Comparison of ENCODE assay signal across 19 mouse cellular contexts in the genomic region with DNA sequence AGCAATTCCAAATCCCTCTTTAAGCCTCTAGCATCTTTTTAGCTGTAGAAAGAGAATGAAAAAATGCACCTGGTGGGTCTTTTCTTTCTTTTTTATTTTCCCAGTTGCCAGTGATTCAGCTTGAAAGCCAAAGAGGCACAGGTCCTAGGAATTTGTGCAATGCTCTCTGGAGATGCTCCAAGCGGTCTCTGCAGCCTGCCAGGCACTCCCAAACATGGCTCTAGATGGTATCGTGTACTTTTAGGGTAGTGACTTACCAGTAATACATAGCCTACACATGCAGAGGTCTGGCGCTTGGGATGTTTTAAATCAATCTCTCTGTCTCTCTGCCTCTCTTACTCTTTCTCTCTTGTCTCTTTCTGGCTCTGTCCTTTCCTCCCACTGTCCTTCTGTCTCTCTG. TPM values are rescaled to one million over a fixed set of nuclear protein-coding genes. Genes with fewer than 3 reads are reported as not detected.
DNase-seq lines count a peak whose midpoint lies in the region; ATAC-seq lines count a peak whose summit lies in the region.
"Had no signal": no experiment of that assay in that cellular context is flagged by ENCODE, and none has a peak within 500 bp of the region (broad histone marks: within the 10 kb centered on the region; RNA-seq: fewer than 3 reads in every experiment).

No protein-coding gene starts in this region.

- H3K9ac ChIP-seq in heart, embryonic 15.5 days, result no peak overlapping the region
- H3K9ac ChIP-seq: forebrain, postnatal 0 days; lung, embryonic 15.5 days had no signal

- 60% methylated on average over 3 of the region's 3 CpGs for WGBS in heart, embryonic 15.5 days
- WGBS in hindbrain, embryonic 10.5 days, result 83% methylated on average over 3 of the region's 3 CpGs

- peak overlapping the region; percentile 32; the same call in 1 of the 2 replicates for H3K27ac ChIP-seq in heart, embryonic 15.5 days
- no peak overlapping the region for H3K27ac ChIP-seq in hindbrain, embryonic 10.5 days
- H3K27ac ChIP-seq: kidney, postnatal 0 days; lung, embryonic 15.5 days had no signal

- H3K4me1 ChIP-seq in heart, embryonic 15.5 days (replicated peaks), result peaks cover 8% of the 10 kb centered on the region
- no peaks in the 10 kb centered on the region for H3K4me1 ChIP-seq in hindbrain, embryonic 10.5 days (replicated peaks)
- H3K4me1 ChIP-seq: lung, embryonic 15.5 days had no signal

- intact Hi-C loops in heart, postnatal 25 days (cut with DNase I), result no loop called here

- H3K9me3 ChIP-seq in heart, embryonic 15.5 days (replicated peaks), result no peaks in the 10 kb centered on the region
- no peaks in the 10 kb centered on the region for H3K9me3 ChIP-seq in hindbrain, embryonic 10.5 days
- H3K9me3 ChIP-seq: lung, embryonic 15.5 days had no signal

- ATAC-seq in heart, embryonic 15.5 days (replicated peaks; ENCODE audit: insufficient number of reproducible peaks, insufficient read depth, low FRiP score, low read depth), result no peak
- ATAC-seq: CD4-positive, CD25-positive, alpha-beta regulatory T cell, adult 4 months; forebrain, postnatal 0 days; inflammation-experienced regulatory T-cells, adult 6 months had no signal

- no peaks in the 10 kb centered on the region for H3K36me3 ChIP-seq in heart, embryonic 15.5 days
- no peaks in the 10 kb centered on the region for H3K36me3 ChIP-seq in hindbrain, embryonic 10.5 days
- H3K36me3 ChIP-seq: lung, embryonic 15.5 days had no signal

- H3K4me2 ChIP-seq in heart, embryonic 15.5 days, result no peak overlapping the region
- H3K4me2 ChIP-seq: lung, embryonic 15.5 days had no signal

- no peaks in the 10 kb centered on the region for H3K27me3 ChIP-seq in heart, embryonic 15.5 days
- no peaks in the 10 kb centered on the region for H3K27me3 ChIP-seq in hindbrain, embryonic 10.5 days (ENCODE audit: insufficient read depth, poor library complexity, severe bottlenecking)
- H3K27me3 ChIP-seq: lung, embryonic 15.5 days had no signal

- peak; percentile 91 for DNase-seq in heart, adult 11 months
- no peak for DNase-seq in heart, postnatal 25 days (ENCODE audit: low spot score)
- DNase-seq in urinary bladder, postnatal 25 days (ENCODE audit: low spot score), result peak; percentile 22
- DNase-seq in urinary bladder, postnatal 10 days (ENCODE audit: low spot score), result no peak
- no peak for DNase-seq in kidney, adult 9 months
- no peak for DNase-seq in hindbrain, embryonic 10.5 days (ENCODE audit: low spot score)
- DNase-seq: cerebellum, adult 8-10 months; forebrain, postnatal 0 days; gastrocnemius, postnatal 14 days; liver; midbrain, embryonic 14.5 days; thymus, adult 18-20 months had no signal

- H3K4me3 ChIP-seq in heart, embryonic 15.5 days, result no peak overlapping the region
- no peak overlapping the region for H3K4me3 ChIP-seq in hindbrain, embryonic 10.5 days
- H3K4me3 ChIP-seq: erythroblast, embryonic 14.5 days; lung, embryonic 15.5 days had no signal

RNA-seq across cellular contexts. Expression of a gene that starts 38.0 kb away (rescaled TPM):
- 1 to 10 TPM; 7.0 to 7.3 TPM for total RNA-seq in heart, postnatal 25 days (2021)
- 2.4 and 2.5 TPM in 2 replicates for polyA plus RNA-seq in heart, embryonic 15.5 days (2015; fragmentation: Nextera tagmentation; extraction: Ambion mirVana)
- 0.67 and 0.77 TPM in 2 replicates for polyA plus RNA-seq in hindbrain, embryonic 10.5 days (2016; fragmentation: Nextera tagmentation; extraction: Ambion mirVana)
- total RNA-seq: MEL had no signal
- polyA plus RNA-seq: erythroblast, embryonic 14.5 days had no signal

RNA-seq across cellular contexts. Expression of a gene that starts 58.7 kb away (rescaled TPM):
- 100 to 1,000 TPM; 572 to 611 TPM for total RNA-seq in heart, postnatal 25 days (2021)
- 307 and 382 TPM in 2 replicates for polyA plus RNA-seq in heart, embryonic 15.5 days (2015; fragmentation: Nextera tagmentation; extraction: Ambion mirVana)
- 30.8 and 36.9 TPM in 2 replicates for polyA plus RNA-seq in hindbrain, embryonic 10.5 days (2016; fragmentation: Nextera tagmentation; extraction: Ambion mirVana)
- total RNA-seq: MEL had no signal

Comparison
In these comparisons a context has a peak if more than half of its experiments do, and no peak if none do; other contexts are left out.
1. DNase-seq: peak in heart, adult 11 months (single experiment) and urinary bladder, postnatal 25 days (single experiment); none in heart, postnatal 25 days (single experiment), urinary bladder, postnatal 10 days (single experiment), kidney, adult 9 months (single experiment) and hindbrain, embryonic 10.5 days (single experiment).